Mouse (Mus musculus) ES-Bruce4 (cell line): ENCODE results near the gene Capzb. TPM values are rescaled to one million over a fixed set of nuclear protein-coding genes. Genes with fewer than 3 reads are reported as not detected.

Experiments
- H3K27ac ChIP-seq: 2 replicates; pipeline ENCODE4 v1.5.1; 2012; ENCODE audit warnings: low read length, inconsistent platforms; ENCODE audit not compliant: insufficient read depth
- H3K27me3 ChIP-seq: 2 replicates; pipeline ENCODE4 v1.6.1; 2012; ENCODE audit warnings: mild to moderate bottlenecking, low read length, inconsistent platforms; ENCODE audit not compliant: control insufficient read depth, poor library complexity, insufficient read depth, severe bottlenecking
- H3K36me3 ChIP-seq: 2 replicates; pipeline ENCODE4 v1.6.1; 2012; ENCODE audit warnings: inconsistent platforms, mild to moderate bottlenecking, low read length, moderate library complexity; ENCODE audit not compliant: control insufficient read depth, poor library complexity, insufficient read depth, severe bottlenecking
- H3K4me1 ChIP-seq: one replicate; pipeline ENCODE4 v1.8.1; 2011; ENCODE audit warnings: low read length; ENCODE audit not compliant: control insufficient read depth, insufficient read depth
- H3K4me3 ChIP-seq: 2 replicates; pipeline ENCODE4 v1.5.1; 2011; ENCODE audit warnings: low read depth, mild to moderate bottlenecking, low read length
- H3K9ac ChIP-seq: 2 replicates; pipeline ENCODE4 v1.6.1; 2012; ENCODE audit warnings: low read depth, mild to moderate bottlenecking, inconsistent platforms; ENCODE audit not compliant: poor library complexity, severe bottlenecking
- H3K9me3 ChIP-seq: replicated peaks from 2 replicates; pipeline ENCODE4 v1.6.1; 2012; ENCODE audit warnings: mild to moderate bottlenecking, low read length, inconsistent platforms; ENCODE audit not compliant: control insufficient read depth, poor library complexity, insufficient read depth, severe bottlenecking
- CTCF ChIP-seq: IDR thresholded peaks from one replicate; pipeline ENCODE4 v1.8.1; 2011; ENCODE audit warnings: low read depth, low read length
- EP300 ChIP-seq: IDR thresholded peaks from 2 replicates; pipeline ENCODE4 v1.6.1; 2011; ENCODE audit warnings: low read depth, low read length; ENCODE audit not compliant: insufficient read depth
- POLR2A ChIP-seq: IDR thresholded peaks from one replicate; pipeline ENCODE4 v1.8.1; 2011; ENCODE audit warnings: low read length; ENCODE audit not compliant: insufficient read depth
- polyA plus RNA-seq: library from polyadenylated mRNA; stranded (reverse); fragments of >200 nt; gene quantifications from 2 replicates; pipeline ENCODE4 v1.2.4, GENCODE M21; 2011; ENCODE audit warnings: low read depth; ENCODE audit not compliant: missing spikeins, insufficient read depth, insufficient read length

The Capzb gene
- polyA plus RNA-seq, 1 experiment = 299 TPM

- Histone ChIP-seq H3K9me3 (no peaks in the 10 kb centered on the region), H3K27me3 (no peaks in the 10 kb centered on the region), H3K9ac (no peak overlapping the region), H3K4me3 (no peak overlapping the region), H3K27ac (no peak overlapping the region), H3K36me3 (no peaks in the 10 kb centered on the region), H3K4me1 (peaks cover 2% of the 10 kb centered on the region)
- TF ChIP-seq CTCF (no peak), POLR2A (no peak), EP300 (no peak)
Observed at GRCm38 (mm10) chr4:139256146-139256545, 63.4 kb downstream of the Capzb start.

GRCm38 (mm10) chr4:139256708-139257107, 64.0 kb downstream of the Capzb start:
- Histone ChIP-seq H3K27ac (no peak overlapping the region), H3K9me3 (no peaks in the 10 kb centered on the region), H3K9ac (no peak overlapping the region), H3K36me3 (peaks cover 2% of the 10 kb centered on the region; the same call in 1 of the 2 replicates), H3K4me1 (peaks cover 2% of the 10 kb centered on the region), H3K27me3 (no peaks in the 10 kb centered on the region), H3K4me3 (no peak overlapping the region)
- TF ChIP-seq EP300 (no peak), POLR2A (no peak), CTCF (no peak)

- Histone ChIP-seq H3K4me1 (peaks cover 2% of the 10 kb centered on the region), H3K27me3 (no peaks in the 10 kb centered on the region), H3K4me3 (no peak overlapping the region), H3K36me3 (peaks cover 16% of the 10 kb centered on the region), H3K9me3 (no peaks in the 10 kb centered on the region), H3K9ac (no peak overlapping the region), H3K27ac (no peak overlapping the region)
- TF ChIP-seq EP300 (no peak), POLR2A (no peak), CTCF (no peak)
Observed at GRCm38 (mm10) chr4:139258621-139259301, 66.1 kb downstream of the Capzb start.

- H3K27ac ChIP-seq = no peak overlapping the region
- TF ChIP-seq POLR2A = no peak
- no peak for TF ChIP-seq EP300
- no peak for TF ChIP-seq CTCF
- no peak overlapping the region for H3K9ac ChIP-seq
- no peaks in the 10 kb centered on the region for H3K9me3 ChIP-seq
- H3K4me1 ChIP-seq = peaks cover 2% of the 10 kb centered on the region
- no peaks in the 10 kb centered on the region for H3K27me3 ChIP-seq
- H3K4me3 ChIP-seq = no peak overlapping the region
- H3K36me3 ChIP-seq = peaks cover 16% of the 10 kb centered on the region
Observed at GRCm38 (mm10) chr4:139259302-139259871, 66.7 kb downstream of the Capzb start.

GRCm38 (mm10) chr4:139262981-139263380, 70.3 kb downstream of the Capzb start:
- Histone ChIP-seq H3K36me3 (peaks cover 19% of the 10 kb centered on the region), H3K4me3 (no peak overlapping the region), H3K4me1 (no peaks in the 10 kb centered on the region), H3K27ac (no peak overlapping the region), H3K27me3 (no peaks in the 10 kb centered on the region), H3K9me3 (no peaks in the 10 kb centered on the region), H3K9ac (no peak overlapping the region)
- TF ChIP-seq CTCF (no peak), EP300 (no peak), POLR2A (no peak)

- Histone ChIP-seq H3K9me3 (no peaks in the 10 kb centered on the region), H3K27me3 (no peaks in the 10 kb centered on the region), H3K4me3 (no peak overlapping the region), H3K9ac (no peak overlapping the region), H3K4me1 (no peaks in the 10 kb centered on the region), H3K27ac (no peak overlapping the region), H3K36me3 (peaks cover 19% of the 10 kb centered on the region)
- TF ChIP-seq POLR2A (no peak), EP300 (no peak), CTCF (no peak)
Observed at GRCm38 (mm10) chr4:139265783-139266499, 73.2 kb downstream of the Capzb start.
